Mouse (Mus musculus) layer of hippocampus, adult 18-20 months (tissue): ENCODE data around the gene Lig4. TPM values are rescaled to one million over a fixed set of nuclear protein-coding genes. Genes with fewer than 3 reads are reported as not detected.

Experiments
- DNase-seq, 2 experiments: peaks; one replicate each; pipeline ENCODE4 v3.0.0; 2022; ENCODE audit warnings: low spot score in 2 of 2
- total RNA-seq, 2 experiments: library from RNA; stranded (reverse); gene quantifications; 2 replicates each; pipeline ENCODE4 v1.2.3; 2021

Gene Lig4
- total RNA-seq, 2 experiments from 2014 or later, result 11.3 to 12.0 TPM

GRCm38 (mm10) chr8:9932711-9933110, 44.8 kb downstream of the Lig4 start:
- DNase-seq, result no peak

DNA sequence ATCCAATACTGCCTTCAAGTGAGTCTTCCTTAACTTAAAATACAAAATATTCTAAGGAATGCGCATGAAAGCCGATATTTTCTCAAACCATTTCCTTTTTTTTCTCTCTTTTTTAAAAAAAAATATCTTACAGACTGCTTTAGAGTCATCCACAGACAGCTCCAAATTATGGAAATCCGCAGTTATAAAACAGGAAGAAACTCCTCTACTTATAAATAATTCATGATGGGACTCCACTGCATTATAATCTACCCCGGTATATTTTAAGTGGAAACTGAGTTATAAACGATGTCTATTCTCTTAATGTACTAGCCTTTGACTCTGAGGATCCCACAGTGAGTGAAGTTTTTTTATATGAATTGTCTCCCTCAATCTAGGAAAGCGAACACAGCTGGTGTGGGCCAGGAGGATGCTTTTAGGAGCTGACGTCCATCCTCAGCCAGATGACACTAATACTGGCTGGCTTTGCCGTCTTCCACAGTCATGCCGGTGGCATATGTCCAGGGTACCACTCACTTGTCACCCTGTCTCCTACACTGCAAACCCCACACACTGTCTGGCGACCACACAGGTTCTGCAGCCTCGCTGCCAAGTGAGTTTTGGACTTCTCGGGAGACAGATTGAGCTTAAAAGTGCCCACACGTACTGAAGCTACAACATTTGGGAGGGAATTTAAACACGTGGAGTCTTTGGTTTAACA, 47.6 kb downstream of the Lig4 start:
- DNase-seq, result peak; percentile 41 to 61

Other genes starting within 250 kb of the Lig4 start
- 100 to 1,000 TPM; 117 to 119 TPM for gene Fam155a, start 206.5 kb downstream of the Lig4 start, total RNA-seq
- not detected for gene Gm10217, start 113.4 kb downstream of the Lig4 start, total RNA-seq
- gene Abhd13, start within 50 bp of the Lig4 start, total RNA-seq, result 10 to 100 TPM; 26.4 to 27.1 TPM
- 1 to 10 TPM; 2.0 to 3.3 TPM for gene Tnfsf13b, start 28.8 kb upstream of the Lig4 start, total RNA-seq
- 10 to 100 TPM; 20.0 to 20.1 TPM for gene Myo16, start 176.2 kb upstream of the Lig4 start, total RNA-seq